Mouse (Mus musculus) testis, adult 2 months (tissue): ENCODE results near the gene Mtch1.

Experiments
- CTCF ChIP-seq: fragments of 200-500 bp; IDR thresholded peaks from 2 replicates; pipeline ENCODE4 v1.5.1; 2012; ENCODE audit warnings: low read depth, mild to moderate bottlenecking, inconsistent platforms, low read length, moderate library complexity; ENCODE audit not compliant: control insufficient read depth, insufficient read depth, insufficient replicate concordance
- POLR2A ChIP-seq: fragments of 200-500 bp; IDR thresholded peaks from 2 replicates; pipeline ENCODE4 v1.6.1; 2012; ENCODE audit warnings: low read depth, mild to moderate bottlenecking, inconsistent platforms, low read length, moderate library complexity; ENCODE audit not compliant: control insufficient read depth

- TF ChIP-seq POLR2A (no peak), CTCF (no peak)
Measured at GRCm38 (mm10) chr17:29384850-29385438, 37.2 kb upstream of the Mtch1 start.
